Mouse (Mus musculus) limb, embryonic 13.5 days (tissue): ENCODE measurements at regions not wholly inside any gene's neighbourhood (a gene's known extent, or its start where the extent isn't known, plus 50 kb on each side); places are given as distances from the start of the nearest gene placed in this dataset.

ENCODE experiments used
- ATAC-seq: fragments of 200-750 bp; cut with Nextera tagmentation; 2 replicates; pipeline ENCODE4 v1.8.0; 2017; ENCODE audit warnings: low read depth, moderate number of reproducible peaks, moderate TSS enrichment; ENCODE audit not compliant: low FRiP score
- H3K27ac ChIP-seq: fragments of 300-500 bp; sonication (generic); 2 replicates; pipeline ENCODE4 v1.5.1; 2015; ENCODE audit warnings: inconsistent platforms, mild to moderate bottlenecking, moderate library complexity
- H3K27me3 ChIP-seq: fragments of 300-500 bp; sonication (generic); 2 replicates; pipeline ENCODE4 v1.6.1; 2015; ENCODE audit warnings: mild to moderate bottlenecking, inconsistent platforms
- H3K36me3 ChIP-seq: fragments of 300-500 bp; sonication (generic); 2 replicates; pipeline ENCODE4 v1.6.1; 2015; ENCODE audit warnings: inconsistent platforms, mild to moderate bottlenecking, moderate library complexity
- H3K4me1 ChIP-seq: fragments of 300-500 bp; sonication (generic); 2 replicates; pipeline ENCODE4 v1.6.1; 2015; ENCODE audit warnings: inconsistent platforms
- H3K4me2 ChIP-seq: fragments of 300-500 bp; sonication (generic); replicated peaks from 2 replicates; pipeline ENCODE4 v1.6.1; 2015; ENCODE audit warnings: inconsistent platforms, mild to moderate bottlenecking, moderate library complexity
- H3K4me3 ChIP-seq: fragments of 300-500 bp; sonication (generic); 2 replicates; pipeline ENCODE4 v1.5.1; 2015; ENCODE audit warnings: moderate library complexity, mild to moderate bottlenecking, inconsistent platforms
- H3K9ac ChIP-seq: fragments of 300-500 bp; sonication (generic); 2 replicates; pipeline ENCODE4 v1.6.1; 2015; ENCODE audit warnings: mild to moderate bottlenecking, inconsistent platforms
- H3K9me3 ChIP-seq: fragments of 300-500 bp; sonication (generic); 2 replicates; pipeline ENCODE4 v1.6.1; 2016; ENCODE audit warnings: inconsistent platforms
- WGBS: fragments of 180-500 bp; shearing (Covaris S2); methylation state at CpG from one replicate; pipeline ENCODE4 v1.1.7; 2015; 5-methylcytosine and 5-hydroxymethylcytosine counted together

GRCm38 (mm10) chr9:69900871-69901270 is 88.4 kb upstream of the Bnip2 start:
- Histone ChIP-seq H3K27ac (no peak overlapping the region), H3K4me3 (no peak overlapping the region), H3K9me3 (no peaks in the 10 kb centered on the region), H3K4me1 (peaks cover 10% of the 10 kb centered on the region), H3K36me3 (no peaks in the 10 kb centered on the region), H3K4me2 (no peak overlapping the region), H3K27me3 (peaks cover 50% of the 10 kb centered on the region), H3K9ac (no peak overlapping the region)
- ATAC-seq = no peak
- WGBS = 54% methylated on average over 6 of the region's 6 CpGs

GRCm38 (mm10) chr9:69907123-69907945 is 81.9 kb upstream of the Bnip2 start:
- Histone ChIP-seq H3K4me1 (peaks cover 5% of the 10 kb centered on the region; the same call in 1 of the 2 replicates), H3K36me3 (no peaks in the 10 kb centered on the region), H3K4me2 (peak overlapping the region; percentile 49), H3K27me3 (peaks cover 42% of the 10 kb centered on the region), H3K9ac (no peak overlapping the region), H3K9me3 (no peaks in the 10 kb centered on the region), H3K4me3 (peak overlapping the region; percentile 8; the same call in 1 of the 2 replicates), H3K27ac (no peak overlapping the region)
- no peak; the same call in 1 of the 2 replicates for ATAC-seq
- 6% methylated on average over 21 of the region's 21 CpGs for WGBS

- Histone ChIP-seq H3K27me3 (peaks cover 36% of the 10 kb centered on the region), H3K36me3 (no peaks in the 10 kb centered on the region), H3K4me3 (no peak overlapping the region), H3K9ac (no peak overlapping the region), H3K27ac (no peak overlapping the region), H3K4me2 (no peak overlapping the region), H3K9me3 (no peaks in the 10 kb centered on the region), H3K4me1 (peaks cover 5% of the 10 kb centered on the region; the same call in 1 of the 2 replicates)
- 73% methylated on average over 4 of the region's 4 CpGs for WGBS
- ATAC-seq = no peak
These were observed 78.6 kb upstream of the Bnip2 start for GRCm38 (mm10) chr9:69910621-69911020.

GRCm38 (mm10) chr9:69928126-69928525 is 61.1 kb upstream of the Bnip2 start:
- Histone ChIP-seq H3K27ac (no peak overlapping the region), H3K4me1 (no peaks in the 10 kb centered on the region)
- WGBS = 70% methylated on average over 2 of the region's 2 CpGs

GRCm38 (mm10) chr9:69937863-69938262 is 51.4 kb upstream of the Bnip2 start:
- Histone ChIP-seq H3K9me3 (no peaks in the 10 kb centered on the region), H3K4me2 (no peak overlapping the region), H3K27ac (no peak overlapping the region), H3K9ac (no peak overlapping the region), H3K27me3 (0 out of 2 replicates have a peak, but pooled peaks cover 12% of the 10 kb centered on the region), H3K36me3 (no peaks in the 10 kb centered on the region), H3K4me1 (no peaks in the 10 kb centered on the region), H3K4me3 (no peak overlapping the region)
- ATAC-seq = no peak
- 70% methylated on average over 3 of the region's 3 CpGs for WGBS

More at GRCm38 (mm10) chr9:69928126-69928525, 61.1 kb upstream of the Bnip2 start:
- Histone ChIP-seq H3K9me3 (no peaks in the 10 kb centered on the region), H3K4me2 (no peak overlapping the region), H3K36me3 (no peaks in the 10 kb centered on the region), H3K4me3 (no peak overlapping the region), H3K9ac (no peak overlapping the region), H3K27me3 (no peaks in the 10 kb centered on the region; the same call in 1 of the 2 replicates)
- ATAC-seq = no peak
